Mouse (Mus musculus): Measurements from ENCODE around the gene Hoxa4. TPM values are rescaled to one million over a fixed set of nuclear protein-coding genes. Genes with fewer than 3 reads are reported as not detected.
A peak's percentile ranks its signal among the peaks of the same experiment; 100 is the strongest.

Hoxa4 gene
- polyA plus RNA-seq, 1 experiment from 2014 or later, result 0.35 TPM

DNA sequence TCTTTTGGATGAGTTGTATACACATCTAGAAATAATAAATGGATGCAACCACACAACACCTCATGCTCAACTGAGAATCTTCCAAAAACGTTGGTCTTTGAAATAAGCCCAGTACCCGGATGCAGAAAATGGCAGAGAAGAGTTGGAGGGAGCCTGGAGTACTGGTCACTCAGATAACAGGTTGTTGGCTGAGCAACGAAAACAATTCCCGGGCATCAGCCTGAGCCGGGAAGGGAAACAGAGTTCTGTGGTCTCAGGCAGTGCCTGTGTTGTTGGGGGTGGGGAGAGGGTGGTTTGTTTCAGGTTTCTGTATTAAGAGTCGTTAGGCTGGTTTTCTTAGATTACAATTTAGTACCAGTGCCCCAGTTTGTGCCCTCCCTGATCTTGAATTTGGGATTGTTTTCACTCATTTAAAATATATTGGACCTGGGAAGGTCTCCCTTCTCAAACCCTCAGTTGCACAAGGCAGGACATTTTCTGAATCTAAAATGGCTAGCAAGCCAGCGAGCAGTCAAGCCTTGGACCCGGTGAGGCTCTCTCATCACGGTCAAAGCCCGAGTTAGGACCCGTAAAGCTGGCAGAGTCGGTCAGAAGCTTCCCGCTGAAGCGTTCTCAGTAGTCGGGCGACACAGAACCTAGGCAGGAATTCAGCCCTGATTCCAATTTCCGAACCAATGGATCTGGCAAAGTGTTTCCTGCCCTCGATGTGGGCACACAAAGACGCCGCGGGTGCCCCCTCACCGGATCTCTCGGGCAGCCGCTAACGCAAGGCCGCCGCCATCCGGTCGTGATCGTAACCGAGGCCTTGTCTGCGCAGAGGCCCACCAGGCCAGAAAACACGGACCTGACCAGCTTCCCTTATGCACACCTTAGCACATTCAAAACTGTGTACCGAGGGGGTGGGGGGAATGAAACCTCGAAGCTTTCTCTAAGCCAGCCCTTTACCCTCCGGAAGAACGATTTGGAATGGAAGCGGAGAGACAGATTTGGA lies 37.2 kb upstream of the Hoxa4 start:
- Histone ChIP-seq H3K36me3 (peaks cover 53% of the 10 kb centered on the region), H3K4me2 (peak overlapping the region; percentile 96), H3K9me3 (no peaks in the 10 kb centered on the region)

GRCm38 (mm10) chr6:52227470-52228222 lies 36.1 kb upstream of the Hoxa4 start:
- Histone ChIP-seq H3K27me3 (no peaks in the 10 kb centered on the region), H3K9ac (replicated peaks) (peak overlapping the region; percentile 100), H3K27ac (peak overlapping the region; percentile 99), H3K36me3 (peaks cover 44% of the 10 kb centered on the region), H3K4me1 (replicated peaks) (peaks cover 7% of the 10 kb centered on the region; the same call in 1 of the 2 replicates), H3K9me3 (no peaks in the 10 kb centered on the region), H3K4me3 (replicated peaks) (peak overlapping the region; percentile 89), H3K4me2 (peak overlapping the region; percentile 96)
- no peak for ATAC-seq (ENCODE audit: insufficient number of reproducible peaks, insufficient read depth, low FRiP score, low TSS enrichment, low read depth)
- WGBS, result 2% methylated on average over 11 of the region's 11 CpGs

More for the DNA sequence above, 37.2 kb upstream of the Hoxa4 start:
- Histone ChIP-seq H3K4me3 (replicated peaks) (peak overlapping the region; percentile 78), H3K4me1 (replicated peaks) (peaks cover 7% of the 10 kb centered on the region; the same call in 1 of the 2 replicates), H3K27me3 (no peaks in the 10 kb centered on the region), H3K9ac (replicated peaks) (peak overlapping the region; percentile 100), H3K27ac (peak overlapping the region; percentile 100)
- no peak for ATAC-seq (ENCODE audit: insufficient number of reproducible peaks, insufficient read depth, low FRiP score, low TSS enrichment, low read depth)
- under 1% methylated on average over 38 of the region's 38 CpGs for WGBS

DNA sequence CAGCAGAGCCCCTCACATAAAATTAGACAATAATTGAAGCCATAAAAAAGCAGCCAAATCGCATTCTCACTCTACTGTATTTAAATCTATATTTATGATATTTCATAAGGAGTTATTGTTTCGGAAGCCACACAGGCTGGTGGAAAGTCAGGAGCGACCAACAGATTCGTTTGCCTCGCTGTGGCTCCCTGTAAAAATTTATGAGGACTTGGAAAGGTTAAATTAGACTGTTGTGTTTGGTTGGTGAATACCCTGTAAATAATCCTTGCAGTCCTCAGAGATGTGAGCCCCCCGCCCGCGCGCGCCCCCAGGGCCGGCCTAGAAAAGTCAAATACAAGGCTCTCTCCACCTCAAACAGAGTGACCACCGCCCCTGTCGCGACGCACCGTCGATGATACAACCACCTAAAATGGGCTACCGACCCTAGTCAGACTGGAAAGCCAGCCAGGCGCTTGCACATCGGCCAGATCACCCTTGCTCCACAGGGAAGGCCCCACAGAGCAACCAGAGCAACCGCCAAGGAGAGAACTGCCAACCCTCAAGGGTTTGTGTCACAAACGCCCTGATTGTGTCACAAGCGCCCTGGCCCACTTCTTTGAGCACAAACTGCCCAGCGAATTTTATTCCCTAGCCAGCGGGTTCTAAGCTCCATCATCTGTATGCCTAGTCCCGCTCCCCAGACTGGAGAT lies 35.2 kb upstream of the Hoxa4 start:
- WGBS, result under 1% methylated on average over 26 of the region's 26 CpGs
- peak; percentile 27 for ATAC-seq (ENCODE audit: insufficient number of reproducible peaks, insufficient read depth, low FRiP score, low TSS enrichment, low read depth)
- H3K4me3 ChIP-seq (replicated peaks), result peak overlapping the region; percentile 89
- no peaks in the 10 kb centered on the region for H3K27me3 ChIP-seq
- H3K4me1 ChIP-seq (replicated peaks), result peaks cover 7% of the 10 kb centered on the region
- H3K36me3 ChIP-seq, result peaks cover 34% of the 10 kb centered on the region
- peak overlapping the region; percentile 99 for H3K27ac ChIP-seq
- peak overlapping the region; percentile 96 for H3K4me2 ChIP-seq
- H3K9ac ChIP-seq (replicated peaks), result peak overlapping the region; percentile 100
- H3K9me3 ChIP-seq, result no peaks in the 10 kb centered on the region

GRCm38 (mm10) chr6:52225612-52226568 lies 34.3 kb upstream of the Hoxa4 start:
- Histone ChIP-seq H3K27me3 (no peaks in the 10 kb centered on the region), H3K36me3 (peaks cover 32% of the 10 kb centered on the region), H3K4me1 (replicated peaks) (peaks cover 13% of the 10 kb centered on the region), H3K27ac (peak overlapping the region; percentile 99), H3K4me2 (peak overlapping the region; percentile 96), H3K4me3 (replicated peaks) (peak overlapping the region; percentile 89), H3K9ac (replicated peaks) (peak overlapping the region; percentile 100), H3K9me3 (no peaks in the 10 kb centered on the region)
- peak; percentile 64 for ATAC-seq (ENCODE audit: insufficient number of reproducible peaks, insufficient read depth, low FRiP score, low TSS enrichment, low read depth)
- WGBS, result under 1% methylated on average over 66 of the region's 69 CpGs

DNA sequence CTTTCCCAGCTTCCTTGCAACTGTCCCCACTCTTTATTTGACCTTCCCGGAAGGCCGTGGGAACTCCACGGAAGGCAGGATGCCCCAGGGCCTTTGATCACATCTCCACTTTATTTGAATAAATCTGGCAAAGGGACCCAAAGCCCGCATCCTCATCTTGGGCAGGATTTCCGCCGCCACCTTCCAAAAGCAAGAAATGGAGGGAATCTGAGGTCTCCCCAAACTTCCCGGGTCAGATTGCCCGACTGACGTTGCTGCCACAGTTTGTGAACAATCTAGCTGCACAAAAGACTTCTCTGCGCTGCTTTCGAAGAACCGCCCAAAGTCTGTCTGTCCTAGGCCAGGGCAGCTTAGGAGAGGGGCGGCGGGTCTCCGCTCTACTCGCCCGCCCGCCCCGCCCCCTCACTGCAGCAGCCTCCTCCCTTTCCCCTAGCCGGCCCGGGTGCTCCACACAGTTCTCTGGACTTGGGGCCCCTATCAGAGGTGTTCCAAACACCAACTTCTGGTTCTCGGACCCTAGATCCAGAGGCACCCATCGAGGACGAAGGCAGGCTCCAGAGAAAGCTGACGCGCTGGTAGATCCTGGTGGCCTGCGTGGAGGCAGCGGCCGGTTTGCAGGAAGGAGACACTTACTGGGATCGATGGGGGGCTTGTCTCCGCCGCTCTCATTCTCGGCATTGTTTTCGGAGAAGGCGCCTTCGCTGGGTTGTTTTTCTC lies 33.5 kb upstream of the Hoxa4 start:
- Histone ChIP-seq H3K9me3 (no peaks in the 10 kb centered on the region), H3K4me3 (replicated peaks) (peak overlapping the region; percentile 89), H3K9ac (replicated peaks) (peak overlapping the region; percentile 100), H3K27me3 (no peaks in the 10 kb centered on the region), H3K36me3 (peaks cover 27% of the 10 kb centered on the region), H3K4me1 (replicated peaks) (peaks cover 21% of the 10 kb centered on the region), H3K4me2 (peak overlapping the region; percentile 96), H3K27ac (peak overlapping the region; percentile 99)
- WGBS, result under 1% methylated on average over 36 of the region's 36 CpGs
- ATAC-seq (ENCODE audit: insufficient number of reproducible peaks, insufficient read depth, low FRiP score, low TSS enrichment, low read depth), result no peak

GRCm38 (mm10) chr6:52223939-52224760 lies 32.6 kb upstream of the Hoxa4 start:
- under 1% methylated on average over 24 of the region's 24 CpGs for WGBS
- peaks cover 29% of the 10 kb centered on the region for H3K4me1 ChIP-seq (replicated peaks)
- no peaks in the 10 kb centered on the region for H3K27me3 ChIP-seq
- H3K4me3 ChIP-seq (replicated peaks), result peak overlapping the region; percentile 89
- no peak for ATAC-seq (ENCODE audit: insufficient number of reproducible peaks, insufficient read depth, low FRiP score, low TSS enrichment, low read depth)
- peak overlapping the region; percentile 99 for H3K27ac ChIP-seq
- no peaks in the 10 kb centered on the region for H3K9me3 ChIP-seq
- H3K36me3 ChIP-seq, result peaks cover 20% of the 10 kb centered on the region
- peak overlapping the region; percentile 100 for H3K9ac ChIP-seq (replicated peaks)
- H3K4me2 ChIP-seq, result peak overlapping the region; percentile 96

DNA sequence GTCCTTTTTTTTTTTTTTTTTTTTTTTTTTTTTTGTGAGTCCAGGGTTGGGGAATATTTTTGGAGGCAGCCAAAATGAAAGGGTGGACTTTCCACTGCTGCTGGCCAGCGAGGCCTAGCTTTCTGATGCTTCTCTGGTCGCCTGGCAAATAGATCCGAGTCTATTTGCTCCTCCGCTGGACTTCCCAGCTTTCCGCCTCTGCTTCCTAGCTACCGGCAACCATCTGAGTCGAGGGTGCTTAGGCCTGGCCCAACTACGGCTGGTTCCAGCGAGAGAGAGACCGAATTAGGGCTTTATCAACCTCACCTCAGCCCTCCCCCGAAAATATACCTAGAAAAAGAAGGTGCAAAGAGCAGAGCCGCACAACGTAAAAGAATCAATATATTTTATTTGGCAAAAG lies 31.2 kb upstream of the Hoxa4 start:
- Histone ChIP-seq H3K9ac (replicated peaks) (peak overlapping the region; percentile 100), H3K4me2 (peak overlapping the region; percentile 96), H3K36me3 (peaks cover 14% of the 10 kb centered on the region), H3K27me3 (no peaks in the 10 kb centered on the region; the same call in 1 of the 2 replicates), H3K4me3 (replicated peaks) (peak overlapping the region; percentile 89), H3K27ac (peak overlapping the region; percentile 99), H3K4me1 (replicated peaks) (peaks cover 44% of the 10 kb centered on the region), H3K9me3 (no peaks in the 10 kb centered on the region)
- WGBS, result 2% methylated on average over 13 of the region's 13 CpGs
- ATAC-seq (ENCODE audit: insufficient number of reproducible peaks, insufficient read depth, low FRiP score, low TSS enrichment, low read depth), result no peak

DNA sequence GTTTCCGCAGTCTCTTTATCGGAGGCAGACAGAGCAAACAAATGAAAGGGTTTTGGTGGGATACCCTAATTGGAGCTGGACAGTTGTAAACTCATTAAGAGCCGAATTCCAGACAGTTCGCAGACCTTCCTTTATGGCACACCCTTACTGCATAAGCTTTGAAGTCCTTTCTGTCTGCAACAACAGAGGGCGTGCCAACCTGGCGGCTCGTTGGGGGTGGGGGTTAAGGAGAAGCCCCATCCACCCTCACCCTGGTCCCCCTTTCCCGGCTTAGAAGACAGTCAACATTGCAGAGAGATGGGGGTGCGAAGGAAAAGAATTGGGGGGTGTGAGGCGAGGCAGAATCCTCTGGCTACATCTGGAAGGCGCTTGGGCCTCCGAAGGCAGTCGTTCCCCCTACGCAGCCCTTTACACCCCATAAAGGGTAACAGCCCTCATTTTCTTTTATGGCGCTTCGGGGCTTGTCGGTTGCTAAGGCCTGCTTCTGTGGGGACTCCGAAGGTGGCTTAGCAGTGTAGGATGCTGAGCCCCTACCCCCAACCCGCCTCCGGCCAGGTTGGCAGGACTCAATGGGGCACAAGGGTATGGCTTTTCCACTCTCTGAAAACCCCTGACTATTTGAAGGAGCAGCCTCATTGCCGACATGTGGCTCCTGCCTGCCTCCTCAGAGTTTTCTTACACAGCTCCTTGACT lies 30.6 kb upstream of the Hoxa4 start:
- ATAC-seq (ENCODE audit: insufficient number of reproducible peaks, insufficient read depth, low FRiP score, low TSS enrichment, low read depth), result peak; percentile 34
- Histone ChIP-seq H3K36me3 (peaks cover 14% of the 10 kb centered on the region), H3K27ac (peak overlapping the region; percentile 99), H3K9ac (replicated peaks) (peak overlapping the region; percentile 100), H3K4me1 (replicated peaks) (peaks cover 45% of the 10 kb centered on the region), H3K9me3 (no peaks in the 10 kb centered on the region), H3K4me2 (peak overlapping the region; percentile 96), H3K4me3 (replicated peaks) (peak overlapping the region; percentile 89), H3K27me3 (no peaks in the 10 kb centered on the region; the same call in 1 of the 2 replicates)
- WGBS, result under 1% methylated on average over 21 of the region's 21 CpGs
